Comparison of ENCODE assay signal across 8 mouse cellular contexts in the genomic region with DNA sequence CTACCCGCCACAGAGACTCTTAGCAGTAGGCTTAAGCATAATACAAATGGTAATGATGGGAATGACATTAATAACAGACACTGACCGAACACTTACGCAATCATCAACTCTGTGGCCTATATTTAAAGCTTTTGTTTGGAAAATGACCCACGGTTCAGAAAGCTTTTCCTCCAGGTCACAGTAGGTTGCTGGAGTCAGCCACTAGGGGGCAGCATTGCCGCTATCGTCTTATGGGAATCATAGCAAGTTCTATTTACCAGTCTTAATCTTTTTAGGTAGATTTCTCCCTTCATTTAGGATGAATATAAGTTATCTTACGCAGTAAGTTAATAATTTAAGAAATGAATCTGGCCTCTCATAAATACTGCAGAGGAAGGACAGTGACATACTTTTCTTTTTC.
DNase-seq lines count a peak whose midpoint lies in the region; ATAC-seq lines count a peak whose summit lies in the region.

No protein-coding gene starts in this region.

- no peaks in the 10 kb centered on the region for H3K36me3 ChIP-seq in hindbrain, embryonic 14.5 days (replicated peaks; ENCODE audit: control insufficient read depth, insufficient read depth)
- H3K36me3 ChIP-seq in hindbrain, embryonic 13.5 days = no peaks in the 10 kb centered on the region

- no peak overlapping the region for H3K9ac ChIP-seq in hindbrain, embryonic 14.5 days
- no peak overlapping the region for H3K9ac ChIP-seq in hindbrain, embryonic 13.5 days

- 20% methylated on average over 7 of the region's 7 CpGs for WGBS in hindbrain, embryonic 14.5 days
- 16% methylated on average over 7 of the region's 7 CpGs for WGBS in hindbrain, embryonic 13.5 days

- no peak for ATAC-seq in hindbrain, embryonic 14.5 days (ENCODE audit: low FRiP score)
- no peak for ATAC-seq in hindbrain, embryonic 13.5 days (ENCODE audit: low FRiP score)

- H3K27ac ChIP-seq in hindbrain, embryonic 14.5 days = no peak overlapping the region
- H3K27ac ChIP-seq in hindbrain, embryonic 13.5 days = no peak overlapping the region

- no peaks in the 10 kb centered on the region for H3K4me1 ChIP-seq in hindbrain, embryonic 14.5 days (replicated peaks; ENCODE audit: control insufficient read depth, insufficient read depth, low read length)
- no peaks in the 10 kb centered on the region for H3K4me1 ChIP-seq in hindbrain, embryonic 13.5 days (replicated peaks)

- no peaks in the 10 kb centered on the region for H3K27me3 ChIP-seq in hindbrain, embryonic 14.5 days (ENCODE audit: control insufficient read depth, insufficient read depth, low read length)
- H3K27me3 ChIP-seq in hindbrain, embryonic 13.5 days = no peaks in the 10 kb centered on the region

- intact Hi-C loops in heart, postnatal 36 days (cut with DNase I) = loop anchor here (1.0 kb wide), 1 partner anchor 364 kb away; no protein-coding TSS in a partner anchor
- intact Hi-C loops in left cerebral cortex, postnatal 4 days (cut with DNase I) = loop anchor here (10.0 kb wide), 2 partner anchors 109 to 361 kb away; partner anchors contain the start of gene Bnip2

- H3K9me3 ChIP-seq in hindbrain, embryonic 14.5 days (ENCODE audit: control insufficient read depth, low read length) = no peaks in the 10 kb centered on the region
- no peaks in the 10 kb centered on the region for H3K9me3 ChIP-seq in hindbrain, embryonic 13.5 days

- no peak overlapping the region for H3K4me3 ChIP-seq in hindbrain, embryonic 14.5 days (replicated peaks; ENCODE audit: low read length)
- H3K4me3 ChIP-seq in hindbrain, embryonic 13.5 days = no peak overlapping the region

- H3K4me2 ChIP-seq in hindbrain, embryonic 14.5 days (replicated peaks) = no peak overlapping the region
- H3K4me2 ChIP-seq in hindbrain, embryonic 13.5 days = no peak overlapping the region

- DNase-seq in hindbrain, embryonic 14.5 days (ENCODE audit: low spot score) = peak; percentile 83
- peak; percentile 71 for DNase-seq in R1 (ENCODE audit: low read depth, low spot score)
- peak; percentile 85 to 92 for DNase-seq in cerebellum, postnatal 14 days
- DNase-seq in heart, postnatal 36 days = peak; percentile 45 to 78
- DNase-seq in left cerebral cortex, postnatal 4 days = peak; percentile 87
- DNase-seq in retina, postnatal 7 days (ENCODE audit: low read depth, low spot score) = peak; percentile 48
- peak; percentile 23 for DNase-seq in urinary bladder, postnatal 10 days (ENCODE audit: low spot score)

Comparison
In these comparisons a context has a peak if more than half of its experiments do, and no peak if none do; other contexts are left out.
1. DNase-seq: peak in every context shown above with its lines; median percentile 88 in cerebellum, postnatal 14 days; 87 in left cerebral cortex, postnatal 4 days; 83 in hindbrain, embryonic 14.5 days; 71 in R1; 62 in heart, postnatal 36 days; 48 in retina, postnatal 7 days; 23 in urinary bladder, postnatal 10 days.